Mouse (Mus musculus) liver, embryonic 12.5 days (tissue): Measurements from ENCODE around the gene Rbm43. TPM values are rescaled to one million over a fixed set of nuclear protein-coding genes. Genes with fewer than 3 reads are reported as not detected.

ENCODE experiments used
- ATAC-seq: fragments of 200-750 bp; cut with Nextera tagmentation; 2 replicates; pipeline ENCODE4 v1.8.0; 2017; ENCODE audit warnings: moderate number of reproducible peaks, mild to moderate bottlenecking, moderate library complexity
- H3K27ac ChIP-seq: fragments of 300-500 bp; sonication (generic); 2 replicates; pipeline ENCODE4 v1.5.1; 2016; ENCODE audit warnings: mild to moderate bottlenecking
- H3K27me3 ChIP-seq: fragments of 300-500 bp; sonication (generic); replicated peaks from 2 replicates; pipeline ENCODE4 v1.6.1; 2016; ENCODE audit warnings: mild to moderate bottlenecking, moderate library complexity
- H3K36me3 ChIP-seq: fragments of 300-500 bp; sonication (generic); 2 replicates; pipeline ENCODE4 v1.6.1; 2016; ENCODE audit warnings: mild to moderate bottlenecking, moderate library complexity
- H3K4me1 ChIP-seq: fragments of 300-500 bp; sonication (generic); 2 replicates; pipeline ENCODE4 v1.6.1; 2016
- H3K4me2 ChIP-seq: fragments of 300-500 bp; sonication (generic); 2 replicates; pipeline ENCODE4 v1.6.1; 2016; ENCODE audit warnings: mild to moderate bottlenecking, moderate library complexity
- H3K4me3 ChIP-seq: fragments of 300-500 bp; sonication (generic); 2 replicates; pipeline ENCODE4 v1.5.1; 2016; ENCODE audit warnings: mild to moderate bottlenecking, moderate library complexity
- H3K9ac ChIP-seq: fragments of 300-500 bp; sonication (generic); 2 replicates; pipeline ENCODE4 v1.6.1; 2016; ENCODE audit warnings: mild to moderate bottlenecking, moderate library complexity
- H3K9me3 ChIP-seq: fragments of 300-500 bp; sonication (generic); replicated peaks from 2 replicates; pipeline ENCODE4 v1.6.1; 2016; ENCODE audit warnings: mild to moderate bottlenecking, moderate library complexity
- WGBS: fragments of 180-500 bp; shearing (Covaris S2); methylation state at CpG from one replicate; pipeline ENCODE4 v1.1.7; 2016; ENCODE audit not compliant: insufficient replicate concordance; 5-methylcytosine and 5-hydroxymethylcytosine counted together
- polyA plus RNA-seq: library from polyadenylated mRNA; unstranded; fragments of >200 nt; fragmentation: Nextera tagmentation; extraction: Ambion mirVana; gene quantifications from 2 replicates; pipeline ENCODE4 v1.2.1, GENCODE M21; 2016

Gene Rbm43
- polyA plus RNA-seq, 1 experiment from 2014 or later = 25.3 TPM

GRCm38 (mm10) chr2:51945812-51946211, 10.8 kb upstream of the Rbm43 start:
- H3K27ac ChIP-seq = no peak overlapping the region
- H3K4me1 ChIP-seq = peaks cover 12% of the 10 kb centered on the region
- no peaks in the 10 kb centered on the region for H3K9me3 ChIP-seq
- 54% methylated on average over 2 of the region's 2 CpGs for WGBS
- no peak overlapping the region for H3K4me3 ChIP-seq
- H3K36me3 ChIP-seq = no peaks in the 10 kb centered on the region
- H3K9ac ChIP-seq = no peak overlapping the region
- no peaks in the 10 kb centered on the region for H3K27me3 ChIP-seq
- H3K4me2 ChIP-seq = no peak overlapping the region
- ATAC-seq = no peak

DNA sequence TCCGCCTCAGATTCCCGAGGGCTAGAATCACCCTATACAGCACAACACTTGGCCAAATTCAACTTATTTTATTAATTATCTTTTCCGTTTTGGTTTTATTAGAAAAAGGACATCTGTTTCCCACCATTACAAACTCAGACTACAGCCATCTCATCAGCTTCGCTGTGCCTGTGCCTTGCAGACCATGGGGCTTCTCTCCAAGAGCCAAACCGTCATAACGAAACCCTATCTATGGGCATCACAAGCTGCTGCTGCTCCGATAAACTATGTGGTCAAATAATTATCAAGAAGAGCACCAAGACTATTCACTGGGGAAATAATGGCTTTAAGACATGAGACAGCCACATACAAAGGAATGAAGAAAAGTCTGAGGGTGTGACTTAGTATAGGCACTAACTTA, 6.9 kb upstream of the Rbm43 start:
- ATAC-seq = peak; percentile 74
- H3K4me3 ChIP-seq = no peak overlapping the region

GRCm38 (mm10) chr2:51938750-51939149, 3.8 kb upstream of the Rbm43 start:
- peak overlapping the region; percentile 30 for H3K4me2 ChIP-seq

More for the DNA sequence above, 6.9 kb upstream of the Rbm43 start:
- no peaks in the 10 kb centered on the region for H3K9me3 ChIP-seq
- H3K4me2 ChIP-seq = 0 out of 2 replicates have a peak overlapping the region, but pooled peaks have one; percentile 7
- H3K27ac ChIP-seq = 0 out of 2 replicates have a peak overlapping the region, but pooled peaks have one; percentile 34
- no peaks in the 10 kb centered on the region for H3K36me3 ChIP-seq
- H3K4me1 ChIP-seq = peaks cover 37% of the 10 kb centered on the region
- H3K9ac ChIP-seq = no peak overlapping the region
- H3K27me3 ChIP-seq = no peaks in the 10 kb centered on the region
- WGBS = 47% methylated on average over 7 of the region's 7 CpGs

GRCm38 (mm10) chr2:51937004-51937403, 2.0 kb upstream of the Rbm43 start:
- Histone ChIP-seq H3K27ac (peak overlapping the region; percentile 11; the same call in 1 of the 2 replicates), H3K27me3 (no peaks in the 10 kb centered on the region), H3K4me2 (no peak overlapping the region), H3K36me3 (peaks cover 4% of the 10 kb centered on the region; the same call in 1 of the 2 replicates), H3K4me3 (no peak overlapping the region), H3K9ac (no peak overlapping the region), H3K9me3 (no peaks in the 10 kb centered on the region), H3K4me1 (peaks cover 70% of the 10 kb centered on the region)
- ATAC-seq = no peak
- WGBS = 58% methylated on average over 6 of the region's 6 CpGs

More at GRCm38 (mm10) chr2:51938750-51939149, 3.8 kb upstream of the Rbm43 start:
- peak overlapping the region; percentile 73 for H3K27ac ChIP-seq
- peaks cover 57% of the 10 kb centered on the region for H3K4me1 ChIP-seq
- ATAC-seq = peak; percentile 86
- H3K4me3 ChIP-seq = no peak overlapping the region
- H3K9ac ChIP-seq = peak overlapping the region; percentile 54; the same call in 1 of the 2 replicates
- no peaks in the 10 kb centered on the region for H3K9me3 ChIP-seq
- 27% methylated on average over 3 of the region's 3 CpGs for WGBS
- H3K27me3 ChIP-seq = no peaks in the 10 kb centered on the region
- no peaks in the 10 kb centered on the region for H3K36me3 ChIP-seq

- ATAC-seq = no peak
- peak overlapping the region; percentile 11; the same call in 1 of the 2 replicates for H3K27ac ChIP-seq
- H3K4me1 ChIP-seq = peaks cover 66% of the 10 kb centered on the region
- no peak overlapping the region for H3K4me2 ChIP-seq
- H3K27me3 ChIP-seq = no peaks in the 10 kb centered on the region
- WGBS = 68% methylated on average over 3 of the region's 3 CpGs
- peaks cover 7% of the 10 kb centered on the region for H3K36me3 ChIP-seq
- H3K4me3 ChIP-seq = no peak overlapping the region
- H3K9ac ChIP-seq = no peak overlapping the region
- H3K9me3 ChIP-seq = no peaks in the 10 kb centered on the region
Measured at GRCm38 (mm10) chr2:51936585-51936984, 1.6 kb upstream of the Rbm43 start.

DNA sequence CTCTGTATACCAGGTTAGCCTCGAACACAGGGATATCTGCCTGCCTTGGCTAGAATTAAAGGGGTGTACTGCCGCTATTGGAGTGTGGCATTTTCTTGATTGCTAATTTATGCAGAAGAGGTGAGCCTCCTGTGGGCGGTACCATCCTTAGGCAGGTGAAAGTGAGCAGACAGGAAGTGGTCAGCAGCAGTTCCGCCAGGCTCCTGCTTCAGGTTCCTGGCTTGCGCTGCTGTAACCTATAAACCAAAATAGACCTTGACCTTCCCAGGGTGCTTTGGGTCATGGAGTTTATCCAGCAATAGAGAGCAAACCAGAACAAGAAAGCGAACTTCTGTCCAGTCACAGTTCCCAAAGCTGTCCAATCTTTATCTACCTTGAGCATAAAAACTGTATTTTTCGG, 958 bp upstream of the Rbm43 start:
- no peak for ATAC-seq
- H3K4me3 ChIP-seq = peak overlapping the region; percentile 82; the same call in 1 of the 2 replicates
- no peak overlapping the region for H3K9ac ChIP-seq
- H3K27ac ChIP-seq = no peak overlapping the region
- H3K4me1 ChIP-seq = peaks cover 60% of the 10 kb centered on the region
- H3K36me3 ChIP-seq = peaks cover 13% of the 10 kb centered on the region
- H3K4me2 ChIP-seq = peak overlapping the region; percentile 78
- peaks cover 3% of the 10 kb centered on the region; the same call in 1 of the 2 replicates for H3K9me3 ChIP-seq
- no peaks in the 10 kb centered on the region for H3K27me3 ChIP-seq
- 79% methylated on average over 7 of the region's 7 CpGs for WGBS

DNA sequence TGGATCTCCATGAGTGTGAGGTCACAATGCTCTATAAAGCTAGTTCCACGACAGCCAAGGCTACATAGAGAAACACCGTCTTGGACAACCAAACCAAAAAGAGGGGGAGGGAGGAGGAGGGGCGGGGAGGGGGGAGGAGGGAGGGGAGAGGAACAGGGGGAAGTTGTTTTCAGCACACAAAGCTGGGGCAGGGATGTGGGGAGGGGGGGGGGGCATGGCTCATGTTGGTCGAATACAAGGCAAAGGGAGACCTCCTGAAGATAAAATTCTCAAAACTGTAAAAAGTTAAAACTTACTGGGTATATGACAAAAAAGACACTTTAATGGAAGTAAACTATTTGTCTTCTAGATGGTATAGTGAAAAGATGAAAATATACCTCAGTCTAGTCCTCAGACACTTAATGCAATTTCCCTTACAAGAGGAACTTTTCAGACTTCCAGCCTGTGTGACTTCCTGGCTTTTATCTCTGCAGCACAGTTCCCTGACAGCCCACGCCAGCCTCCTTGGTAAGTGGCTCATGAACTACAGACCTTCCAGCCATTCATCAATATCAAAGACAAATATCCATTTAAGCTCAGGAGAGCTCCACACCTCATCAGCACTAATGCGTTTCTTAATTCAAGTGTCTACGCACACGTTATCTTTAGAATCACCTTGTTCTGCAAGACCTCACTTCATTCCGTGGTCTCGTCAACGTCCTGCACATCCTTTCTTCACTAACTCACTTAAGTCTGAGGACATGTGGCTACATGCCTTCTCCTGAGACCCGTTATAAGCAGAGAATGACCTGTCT, 1.4 kb downstream of the Rbm43 start:
- WGBS = 11% methylated on average over 11 of the region's 12 CpGs
- peaks cover 36% of the 10 kb centered on the region for H3K36me3 ChIP-seq
- peaks cover 9% of the 10 kb centered on the region; the same call in 1 of the 2 replicates for H3K9me3 ChIP-seq
- ATAC-seq = peak; percentile 71
- peak overlapping the region; percentile 88 for H3K9ac ChIP-seq
- H3K27me3 ChIP-seq = no peaks in the 10 kb centered on the region
- peaks cover 48% of the 10 kb centered on the region for H3K4me1 ChIP-seq
- H3K27ac ChIP-seq = peak overlapping the region; percentile 89
- H3K4me3 ChIP-seq = peak overlapping the region; percentile 82
- peak overlapping the region; percentile 78 for H3K4me2 ChIP-seq

- Histone ChIP-seq H3K4me3 (no peak overlapping the region), H3K27ac (no peak overlapping the region), H3K36me3 (peaks cover 46% of the 10 kb centered on the region), H3K27me3 (no peaks in the 10 kb centered on the region), H3K4me2 (no peak overlapping the region), H3K9me3 (peaks cover 9% of the 10 kb centered on the region; the same call in 1 of the 2 replicates), H3K9ac (no peak overlapping the region), H3K4me1 (peaks cover 29% of the 10 kb centered on the region)
- no peak for ATAC-seq
- whole genome bisulfite sequencing = 79% methylated on average over 7 of the region's 7 CpGs
Measured at GRCm38 (mm10) chr2:51931241-51931640, 3.7 kb downstream of the Rbm43 start.

DNA sequence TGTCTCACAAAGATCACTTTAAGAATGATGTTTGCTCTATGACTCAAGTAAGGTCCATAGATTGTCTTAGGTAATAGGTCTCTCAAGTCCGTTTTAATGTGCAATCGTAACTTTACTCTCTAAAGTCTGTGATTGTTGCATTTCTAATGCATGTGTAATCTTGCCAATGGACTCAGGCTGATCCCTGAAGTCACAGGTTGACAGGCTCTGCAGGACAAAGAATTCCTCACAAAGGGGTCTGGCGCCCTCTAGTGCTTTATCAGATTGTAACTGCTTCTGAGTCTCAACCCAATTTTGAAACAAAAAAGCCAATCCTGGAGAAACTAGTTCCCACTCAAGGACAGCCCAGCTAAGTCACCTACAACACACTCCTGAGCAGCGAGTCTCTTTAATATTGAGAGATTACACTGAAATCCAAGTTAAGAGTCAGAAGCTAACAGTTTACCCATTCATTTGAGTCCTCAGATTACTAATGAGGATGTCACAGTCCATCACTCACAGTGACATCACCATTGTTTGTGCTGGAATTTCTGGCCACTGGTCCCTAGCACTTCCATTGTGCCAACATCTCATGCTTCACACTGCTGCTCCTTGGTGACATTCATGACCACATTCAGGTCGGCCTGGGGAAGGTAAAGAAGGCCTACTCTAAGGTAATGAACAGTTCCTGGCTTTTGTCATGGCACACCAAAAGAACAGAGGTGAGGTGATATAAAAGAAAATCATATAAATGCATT, 19.9 kb downstream of the Rbm43 start:
- Histone ChIP-seq H3K4me1 (no peaks in the 10 kb centered on the region), H3K9ac (no peak overlapping the region), H3K4me2 (no peak overlapping the region), H3K9me3 (no peaks in the 10 kb centered on the region), H3K36me3 (no peaks in the 10 kb centered on the region), H3K27me3 (no peaks in the 10 kb centered on the region), H3K27ac (no peak overlapping the region), H3K4me3 (no peak overlapping the region)
- WGBS = 16% methylated on average over 5 of the region's 5 CpGs
- ATAC-seq = no peak

GRCm38 (mm10) chr2:51914532-51914931, 20.4 kb downstream of the Rbm43 start:
- 51% methylated on average over 7 of the region's 7 CpGs for WGBS
- no peak overlapping the region for H3K4me2 ChIP-seq
- H3K4me3 ChIP-seq = no peak overlapping the region
- no peak overlapping the region for H3K9ac ChIP-seq
- H3K36me3 ChIP-seq = no peaks in the 10 kb centered on the region
- ATAC-seq = no peak
- no peaks in the 10 kb centered on the region for H3K27me3 ChIP-seq
- H3K27ac ChIP-seq = no peak overlapping the region
- H3K4me1 ChIP-seq = no peaks in the 10 kb centered on the region
- H3K9me3 ChIP-seq = no peaks in the 10 kb centered on the region

DNA sequence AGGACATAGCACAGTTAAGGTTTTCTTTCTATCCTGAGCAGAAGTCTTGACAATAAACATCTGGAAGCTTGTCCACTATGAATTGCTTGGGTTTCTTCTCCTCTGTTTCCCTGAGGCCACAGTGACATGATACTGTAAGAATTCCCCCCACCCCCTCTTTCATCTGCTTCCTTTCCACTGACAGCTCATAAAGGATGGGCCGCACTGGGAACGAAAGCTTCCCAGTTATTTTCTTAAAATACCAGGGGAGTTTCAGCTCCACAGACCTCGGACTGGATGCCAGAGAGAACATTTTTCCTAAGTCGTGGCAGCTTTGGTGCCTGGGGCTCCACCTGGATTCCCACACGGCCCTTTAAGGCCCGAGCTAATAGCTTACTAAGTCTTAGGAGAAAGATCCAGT, 22.2 kb downstream of the Rbm43 start:
- no peaks in the 10 kb centered on the region for H3K9me3 ChIP-seq
- H3K36me3 ChIP-seq = no peaks in the 10 kb centered on the region
- WGBS = 31% methylated on average over 6 of the region's 6 CpGs
- no peak overlapping the region for H3K4me2 ChIP-seq
- no peak for ATAC-seq
- no peak overlapping the region for H3K9ac ChIP-seq
- no peak overlapping the region for H3K27ac ChIP-seq
- H3K4me3 ChIP-seq = no peak overlapping the region
- H3K27me3 ChIP-seq = no peaks in the 10 kb centered on the region
- no peaks in the 10 kb centered on the region for H3K4me1 ChIP-seq

DNA sequence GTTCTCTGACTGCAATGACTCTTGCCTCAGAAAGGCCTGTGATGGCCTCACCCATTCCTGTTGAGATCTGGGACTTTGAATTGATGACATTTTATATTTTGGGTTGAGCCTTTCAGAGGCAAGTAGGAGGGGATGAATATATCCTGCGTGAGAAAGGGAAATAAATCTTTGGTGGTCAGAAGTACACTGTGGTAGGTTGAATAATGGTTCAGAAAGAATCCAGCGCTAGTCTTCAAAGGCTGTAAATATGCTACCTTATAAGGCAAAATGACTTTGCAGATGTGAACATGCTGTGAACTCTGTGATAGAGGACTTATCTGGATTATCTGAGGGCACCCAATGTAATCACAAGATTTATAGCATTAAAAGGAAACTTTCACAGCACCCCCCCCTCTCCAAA, 23.1 kb downstream of the Rbm43 start:
- Histone ChIP-seq H3K27me3 (no peaks in the 10 kb centered on the region), H3K27ac (no peak overlapping the region), H3K4me3 (no peak overlapping the region), H3K36me3 (no peaks in the 10 kb centered on the region), H3K9ac (no peak overlapping the region), H3K4me2 (no peak overlapping the region), H3K4me1 (no peaks in the 10 kb centered on the region), H3K9me3 (no peaks in the 10 kb centered on the region)
- no peak for ATAC-seq
- WGBS = 75% methylated on average over 2 of the region's 2 CpGs
